Mouse (Mus musculus) R1 (cell line): ENCODE results near the gene Sec11a.

Experiments
- DNase-seq: peaks from one replicate; pipeline ENCODE4 v3.0.0-alpha.2; 2018; ENCODE audit warnings: low read depth, low spot score

Sec11a gene

DNA sequence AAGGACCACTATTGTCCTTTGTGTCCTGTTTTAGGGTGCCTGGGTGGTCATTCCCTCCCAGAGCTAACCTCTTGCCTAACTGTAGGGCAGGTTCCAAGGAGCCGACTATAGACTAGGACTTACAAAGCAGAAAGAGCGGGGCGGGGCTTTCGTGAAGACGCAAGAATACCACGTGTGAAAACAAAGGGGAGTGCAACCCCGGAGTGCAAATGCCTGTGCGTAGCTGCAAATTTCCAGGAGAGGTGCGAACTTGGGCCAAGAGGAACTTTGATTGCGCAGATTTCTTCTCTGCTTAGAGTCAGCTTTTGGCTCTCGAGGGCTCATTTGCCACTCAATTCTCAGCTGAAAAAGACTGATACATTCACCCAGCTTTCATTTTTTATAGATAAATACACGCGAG, 87.4 kb downstream of the Sec11a start:
- DNase-seq = peak; percentile 92

DNA sequence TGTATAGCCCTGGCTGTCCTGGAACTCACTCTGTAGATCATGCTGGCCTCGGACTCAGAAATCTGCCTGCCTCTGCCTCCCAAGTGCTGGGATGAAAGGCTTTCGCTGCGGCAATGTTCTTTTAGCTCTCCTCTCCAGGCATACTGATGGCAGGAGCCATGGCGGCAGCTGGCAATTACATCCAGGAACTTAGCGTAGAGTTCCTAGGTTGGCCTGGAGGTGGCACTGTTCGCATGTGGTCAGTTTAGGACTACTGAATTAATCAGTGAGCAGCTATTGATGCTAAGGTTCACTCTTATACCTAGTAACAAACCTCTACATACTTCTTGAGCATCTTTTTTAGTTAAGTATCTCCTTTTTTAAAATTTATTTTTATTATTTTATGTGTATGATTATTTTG, 90.4 kb downstream of the Sec11a start:
- peak; percentile 88 for DNase-seq

DNA sequence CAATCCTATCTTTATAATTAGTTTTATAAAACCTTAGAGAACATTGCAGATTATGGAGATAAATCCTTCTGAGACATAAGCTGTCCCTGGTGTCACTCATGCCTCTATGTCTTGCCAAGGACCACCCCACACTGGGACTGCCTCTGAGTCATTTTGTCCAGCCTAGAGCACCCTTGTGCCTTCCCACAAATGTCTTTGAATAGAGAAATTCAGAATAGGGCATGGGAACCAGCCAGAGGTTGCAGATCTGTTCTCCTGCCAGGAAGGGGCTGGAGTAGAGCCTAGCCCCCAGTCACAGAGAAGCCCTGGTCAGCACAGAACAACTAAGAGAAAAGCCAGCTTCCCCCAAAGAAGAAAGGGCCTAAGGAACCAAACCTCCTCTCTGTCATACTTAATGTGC, 92.3 kb downstream of the Sec11a start:
- no peak for DNase-seq
